Mouse (Mus musculus) MEL (cell line): Measurements from ENCODE around the gene Cemip.

ENCODE experiments used
- CHD2 ChIP-seq: IDR thresholded peaks from 2 replicates; pipeline ENCODE4 v1.6.1; 2011; ENCODE audit warnings: low read length, improper control_type of control experiment
- CTCF ChIP-seq, 3 experiments: IDR thresholded peaks in 2 of 3; conservative IDR thresholded peaks in 1 of 3; 2 replicates each; pipeline ENCODE4 v1.5.1; 2011 to 2012; ENCODE audit warnings: low read length in 3 of 3, low read depth in 2 of 3, mild to moderate bottlenecking in 2 of 3, improper control_type of control experiment in 1 of 3, inconsistent platforms in 1 of 3, mixed read lengths in 1 of 3, moderate library complexity in 1 of 3; ENCODE audit not compliant: control insufficient read depth in 1 of 3, insufficient read depth in 1 of 3, poor library complexity in 1 of 3, severe bottlenecking in 1 of 3
- GABPA ChIP-seq: IDR thresholded peaks from 2 replicates; pipeline ENCODE4 v1.6.1; 2012; ENCODE audit warnings: low read depth, mild to moderate bottlenecking, inconsistent platforms, low read length, improper control_type of control experiment, moderate library complexity
- GATA1 ChIP-seq: IDR thresholded peaks from 2 replicates; pipeline ENCODE4 v1.6.1; 2011; ENCODE audit warnings: low read depth, low read length, improper control_type of control experiment
- HCFC1 ChIP-seq: IDR thresholded peaks from 2 replicates; pipeline ENCODE4 v1.6.1; 2012; ENCODE audit warnings: low read depth, mild to moderate bottlenecking, inconsistent platforms, low read length, improper control_type of control experiment, moderate library complexity
- MAZ ChIP-seq: IDR thresholded peaks from 2 replicates; pipeline ENCODE4 v1.6.1; 2012; ENCODE audit warnings: low read depth, mild to moderate bottlenecking, inconsistent platforms, low read length, improper control_type of control experiment
- MYB ChIP-seq: IDR thresholded peaks from 2 replicates; pipeline ENCODE4 v1.6.1; 2011; ENCODE audit warnings: mild to moderate bottlenecking, low read depth, low read length, improper control_type of control experiment
- POLR2A ChIP-seq, 2 experiments: IDR thresholded peaks; 2 replicates each; pipeline ENCODE4 v1.6.1; 2011 to 2012; ENCODE audit warnings: low read length in 2 of 2, mild to moderate bottlenecking in 2 of 2, control low read depth in 1 of 2, improper control_type of control experiment in 1 of 2, low read depth in 1 of 2, moderate library complexity in 1 of 2; ENCODE audit not compliant: control insufficient read depth in 1 of 2, insufficient read depth in 1 of 2, poor library complexity in 1 of 2
- POLR2AphosphoS5 ChIP-seq: IDR thresholded peaks from 2 replicates; pipeline ENCODE4 v1.6.1; 2012; ENCODE audit warnings: low read depth, borderline replicate concordance, mild to moderate bottlenecking, inconsistent platforms, low read length, moderate library complexity, mixed read lengths
- RCOR1 ChIP-seq: IDR thresholded peaks from 2 replicates; pipeline ENCODE4 v1.6.1; 2012; ENCODE audit warnings: low read depth, mild to moderate bottlenecking, inconsistent platforms, low read length, improper control_type of control experiment
- SIN3A ChIP-seq: IDR thresholded peaks from 2 replicates; pipeline ENCODE4 v1.6.1; 2012; ENCODE audit warnings: low read length, improper control_type of control experiment, inconsistent platforms
- SMC3 ChIP-seq: IDR thresholded peaks from 2 replicates; pipeline ENCODE4 v1.6.1; 2011; ENCODE audit warnings: low read depth, low read length, improper control_type of control experiment
- TBP ChIP-seq: IDR thresholded peaks from 2 replicates; pipeline ENCODE4 v1.8.0; 2011; ENCODE audit warnings: low read depth, low read length, improper control_type of control experiment
- ZNF384 ChIP-seq: IDR thresholded peaks from 2 replicates; pipeline ENCODE4 v1.6.1; 2012; ENCODE audit warnings: low read depth, mild to moderate bottlenecking, inconsistent platforms, low read length, improper control_type of control experiment

- TF ChIP-seq SMC3 (no peak), POLR2A (IDR thresholded peaks at IDR 0.05; ENCODE audit: control insufficient read depth in 1 of 2, insufficient read depth in 1 of 2, low read depth in 1 of 2, low read length in 2 of 2, poor library complexity in 1 of 2) (no peak), CTCF (IDR thresholded peaks at IDR 0.05 in 2 of 3, conservative IDR thresholded peaks at IDR 0.05 in 1 of 3; ENCODE audit: control insufficient read depth in 1 of 3, insufficient read depth in 1 of 3, low read depth in 2 of 3, low read length in 3 of 3, poor library complexity in 1 of 3, severe bottlenecking in 1 of 3) (no peak), SIN3A (no peak), ZNF384 (no peak), MYB (no peak), POLR2AphosphoS5 (no peak), TBP (no peak), GATA1 (no peak), MAZ (no peak), RCOR1 (no peak), CHD2 (no peak), GABPA (no peak), HCFC1 (no peak)
Observed at GRCm38 (mm10) chr7:84038642-84039041, 47.7 kb downstream of the Cemip start.
